Mouse (Mus musculus) c-Kit-positive CD71-positive TER-119-negative erythroid progenitor cells, embryonic 14.5 days (primary cell): ENCODE results near the gene Slx.
"Not testable (repeated sequence)": the region's sequence is repeated elsewhere in the genome, so short reads cannot be mapped to it uniquely, and the experiment has no call there.

ENCODE experiments used
- DNase-seq: peaks from one replicate; pipeline ENCODE4 v3.0.0-alpha.2; 2013; ENCODE audit warnings: low read depth

Gene Slx

GRCm38 (mm10) chrX:26545465-26545864 lies at the start of gene Slx:
Slx (minus strand) TSS chrX:26545565.
- DNase-seq = not testable (repeated sequence)
